Mouse (Mus musculus) A20 (cell line): Measurements from ENCODE around the gene Slc10a7.

Experiments
- DNase-seq: peaks from one replicate; pipeline ENCODE4 v3.0.0-alpha.2; 2011; ENCODE audit warnings: low read depth, low spot score

The Slc10a7 gene

GRCm38 (mm10) chr8:78734721-78735517, 225.8 kb downstream of the Slc10a7 start:
- DNase-seq, result no peak

GRCm38 (mm10) chr8:78738304-78738703, 229.2 kb downstream of the Slc10a7 start:
- no peak for DNase-seq

- DNase-seq, result no peak
Measured at GRCm38 (mm10) chr8:78740936-78741335, 231.8 kb downstream of the Slc10a7 start.

- no peak for DNase-seq
Measured at GRCm38 (mm10) chr8:78741496-78741895, 232.3 kb downstream of the Slc10a7 start.

- peak; percentile 22 for DNase-seq
Measured at GRCm38 (mm10) chr8:78741965-78742364, 232.8 kb downstream of the Slc10a7 start.

GRCm38 (mm10) chr8:78742453-78742852, 233.3 kb downstream of the Slc10a7 start:
- no peak for DNase-seq

GRCm38 (mm10) chr8:78747052-78747451, 237.9 kb downstream of the Slc10a7 start:
- no peak for DNase-seq

GRCm38 (mm10) chr8:78748701-78749100, 239.6 kb downstream of the Slc10a7 start:
- DNase-seq, result no peak

GRCm38 (mm10) chr8:78749861-78750825, 241.0 kb downstream of the Slc10a7 start:
- DNase-seq, result no peak

- no peak for DNase-seq
Measured at GRCm38 (mm10) chr8:78751151-78751550, 242.0 kb downstream of the Slc10a7 start.

- DNase-seq, result no peak
Measured at GRCm38 (mm10) chr8:78754986-78755385, 245.8 kb downstream of the Slc10a7 start.

GRCm38 (mm10) chr8:78759139-78759538, 250.0 kb downstream of the Slc10a7 start:
- DNase-seq, result no peak

- DNase-seq, result no peak
Measured at GRCm38 (mm10) chr8:78764976-78765375, 255.8 kb downstream of the Slc10a7 start.

GRCm38 (mm10) chr8:78765556-78765955, 256.4 kb downstream of the Slc10a7 start:
- no peak for DNase-seq

- DNase-seq, result no peak
Measured at GRCm38 (mm10) chr8:78770584-78770983, 261.4 kb downstream of the Slc10a7 start.

GRCm38 (mm10) chr8:78771256-78771655, 262.1 kb downstream of the Slc10a7 start:
- no peak for DNase-seq

GRCm38 (mm10) chr8:78776816-78777215, 267.7 kb downstream of the Slc10a7 start:
- DNase-seq, result no peak
